Mouse (Mus musculus) embryonic facial prominence, embryonic 14.5 days (tissue): ENCODE measurements around the gene Spata32. TPM values are rescaled to one million over a fixed set of nuclear protein-coding genes. Genes with fewer than 3 reads are reported as not detected.

ENCODE experiments used
- ATAC-seq: fragments of 200-750 bp; cut with Nextera tagmentation; 2 replicates; pipeline ENCODE4 v1.8.0; 2017; ENCODE audit warnings: low read depth, moderate number of reproducible peaks, moderate TSS enrichment
- DNase-seq: peaks from one replicate; pipeline ENCODE4 v3.0.0-alpha.2; 2015; ENCODE audit warnings: low spot score
- H3K27ac ChIP-seq: fragments of 300-500 bp; sonication (generic); replicated peaks from 2 replicates; pipeline ENCODE4 v1.5.1; 2014; ENCODE audit warnings: low read depth, mild to moderate bottlenecking, low read length, moderate library complexity
- H3K27me3 ChIP-seq: fragments of 300-500 bp; sonication (generic); replicated peaks from 2 replicates; pipeline ENCODE4 v1.6.1; 2014; ENCODE audit warnings: low read length; ENCODE audit not compliant: control insufficient read depth, insufficient read depth
- H3K36me3 ChIP-seq: fragments of 300-500 bp; sonication (generic); 2 replicates; pipeline ENCODE4 v1.6.1; 2014; ENCODE audit warnings: low read length, mixed read lengths; ENCODE audit not compliant: control insufficient read depth, insufficient read depth
- H3K4me1 ChIP-seq: fragments of 300-500 bp; sonication (generic); 2 replicates; pipeline ENCODE4 v1.6.1; 2014; ENCODE audit warnings: antibody characterized with exemption, low read length; ENCODE audit not compliant: control insufficient read depth, insufficient read depth
- H3K4me2 ChIP-seq: fragments of 300-500 bp; sonication (generic); 2 replicates; pipeline ENCODE4 v1.6.1; 2014; ENCODE audit warnings: low read depth, mild to moderate bottlenecking, low read length, moderate library complexity, mixed read lengths
- H3K4me3 ChIP-seq: fragments of 300-500 bp; sonication (generic); 2 replicates; pipeline ENCODE4 v1.5.1; 2014; ENCODE audit warnings: low read depth, mild to moderate bottlenecking, low read length
- H3K9ac ChIP-seq: fragments of 300-500 bp; sonication (generic); 2 replicates; pipeline ENCODE4 v1.6.1; 2014; ENCODE audit warnings: low read depth, mild to moderate bottlenecking, low read length, moderate library complexity, mixed read lengths
- H3K9me3 ChIP-seq: fragments of 300-500 bp; sonication (generic); 2 replicates; pipeline ENCODE4 v1.6.1; 2016; ENCODE audit warnings: low read length; ENCODE audit not compliant: control insufficient read depth
- WGBS: fragments of 180-500 bp; shearing (Covaris S2); extraction: QIAGEN DNeasy Blood & Tissue Kit; methylation state at CpG from one replicate; pipeline ENCODE4 v1.1.7; 2014; 5-methylcytosine and 5-hydroxymethylcytosine counted together
- polyA plus RNA-seq: library from polyadenylated mRNA; unstranded; fragments of >200 nt; fragmentation: Nextera tagmentation; extraction: Ambion mirVana; gene quantifications from 2 replicates; pipeline ENCODE4 v1.2.1, GENCODE M21; 2014

Spata32 gene
- polyA plus RNA-seq, 1 experiment from 2014 or later = not detected

- DNase-seq = no peak
- no peaks in the 10 kb centered on the region for H3K36me3 ChIP-seq
- no peak within 1 kb of the TSS for H3K9ac ChIP-seq
- 83% methylated on average over 3 of the region's 3 CpGs for WGBS
- H3K4me3 ChIP-seq = no peak within 1 kb of the TSS
- H3K9me3 ChIP-seq = no peaks in the 10 kb centered on the region
- ATAC-seq = no peak
- no peak within 1 kb of the TSS for H3K4me2 ChIP-seq
- H3K27ac ChIP-seq = no peak within 1 kb of the TSS
- H3K27me3 ChIP-seq = no peaks in the 10 kb centered on the region
- no peaks in the 10 kb centered on the region for H3K4me1 ChIP-seq
Measured at GRCm38 (mm10) chr11:103208458-103208857, 9.8 kb downstream of the Spata32 start, which contains the start of gene 1700023F06Rik. Gene 1700023F06Rik (minus strand): TSS chr11:103208558.

DNA sequence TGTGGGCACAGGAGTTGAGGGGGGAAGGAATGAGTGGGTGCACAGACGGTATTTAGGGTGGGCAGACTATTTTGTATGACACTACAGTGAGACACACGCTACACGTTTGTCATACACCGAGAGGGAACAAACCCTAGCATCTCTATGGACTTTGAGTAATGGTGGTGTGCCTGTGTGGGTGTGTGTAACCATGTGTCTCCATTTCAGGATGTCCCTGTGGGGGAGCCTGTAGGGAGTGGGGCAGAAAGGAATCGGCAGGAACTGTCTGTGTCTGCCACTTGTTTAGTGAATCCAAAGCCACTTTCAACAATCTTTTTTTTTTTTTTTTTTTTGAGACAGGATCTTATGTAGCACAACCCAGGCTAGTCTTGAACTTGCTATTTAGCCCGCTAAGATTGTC, 12.0 kb downstream of the Spata32 start:
- Histone ChIP-seq H3K4me1 (peaks cover 5% of the 10 kb centered on the region), H3K27me3 (no peaks in the 10 kb centered on the region), H3K4me2 (no peak overlapping the region), H3K9ac (no peak overlapping the region), H3K9me3 (no peaks in the 10 kb centered on the region), H3K4me3 (no peak overlapping the region), H3K27ac (no peak overlapping the region), H3K36me3 (no peaks in the 10 kb centered on the region)
- no peak for ATAC-seq
- 90% methylated on average over 6 of the region's 6 CpGs for WGBS
- no peak for DNase-seq

- Histone ChIP-seq H3K9ac (no peak overlapping the region), H3K4me3 (no peak overlapping the region), H3K27me3 (peaks cover 28% of the 10 kb centered on the region), H3K27ac (no peak overlapping the region), H3K4me2 (no peak overlapping the region), H3K4me1 (peaks cover 14% of the 10 kb centered on the region), H3K9me3 (no peaks in the 10 kb centered on the region), H3K36me3 (no peaks in the 10 kb centered on the region)
- ATAC-seq (no peak), DNase-seq (no peak)
Measured at GRCm38 (mm10) chr11:103202376-103202775, 15.9 kb downstream of the Spata32 start.

DNA sequence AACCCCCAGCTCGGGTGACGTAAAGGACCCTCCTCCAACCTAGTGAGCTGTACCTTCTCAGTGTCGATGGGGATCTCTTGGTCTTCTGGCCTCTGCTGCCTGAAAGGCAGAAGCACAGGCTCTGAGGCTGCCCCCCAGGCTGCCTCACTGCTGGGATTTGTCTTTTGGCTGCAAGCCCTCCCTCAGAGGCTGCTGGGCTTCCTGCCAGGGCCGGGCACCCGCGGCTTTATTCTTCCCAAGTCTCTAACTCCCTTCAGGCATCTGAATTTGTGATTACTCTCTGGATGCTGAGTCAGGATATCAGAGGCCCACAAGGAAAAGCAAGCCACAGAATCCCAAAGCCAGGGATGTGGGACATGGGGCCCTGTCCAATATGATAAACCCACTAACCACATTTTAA, 16.6 kb downstream of the Spata32 start:
- Histone ChIP-seq H3K27me3 (peaks cover 35% of the 10 kb centered on the region), H3K9me3 (no peaks in the 10 kb centered on the region), H3K9ac (no peak overlapping the region), H3K4me1 (peaks cover 14% of the 10 kb centered on the region), H3K36me3 (no peaks in the 10 kb centered on the region), H3K4me3 (no peak overlapping the region), H3K27ac (no peak overlapping the region), H3K4me2 (no peak overlapping the region; the same call in 1 of the 2 replicates)
- ATAC-seq (peak; percentile 75), DNase-seq (peak; percentile 87)
- 16% methylated on average over 6 of the region's 6 CpGs for WGBS

- peak; percentile 64 for ATAC-seq
Measured at GRCm38 (mm10) chr11:103198911-103199803, 19.1 kb downstream of the Spata32 start.

GRCm38 (mm10) chr11:103198339-103198738, 19.9 kb downstream of the Spata32 start:
- no peak overlapping the region for H3K9ac ChIP-seq
- H3K9me3 ChIP-seq = no peaks in the 10 kb centered on the region
- H3K4me3 ChIP-seq = peak overlapping the region; percentile 48
- H3K27ac ChIP-seq = no peak overlapping the region
- peak overlapping the region; percentile 86 for H3K4me2 ChIP-seq
- 7% methylated on average over 16 of the region's 16 CpGs for WGBS
- H3K36me3 ChIP-seq = no peaks in the 10 kb centered on the region
- ATAC-seq (no peak), DNase-seq (no peak)
- peaks cover 66% of the 10 kb centered on the region for H3K27me3 ChIP-seq
- H3K4me1 ChIP-seq = peaks cover 14% of the 10 kb centered on the region

More at GRCm38 (mm10) chr11:103198911-103199803, 19.1 kb downstream of the Spata32 start:
- Histone ChIP-seq H3K4me1 (peaks cover 14% of the 10 kb centered on the region), H3K9ac (peak overlapping the region; percentile 55), H3K36me3 (no peaks in the 10 kb centered on the region), H3K9me3 (no peaks in the 10 kb centered on the region), H3K4me3 (peak overlapping the region; percentile 48), H3K27me3 (peaks cover 58% of the 10 kb centered on the region), H3K4me2 (peak overlapping the region; percentile 86), H3K27ac (no peak overlapping the region)
- 1% methylated on average over 41 of the region's 59 CpGs for WGBS
- peak; percentile 75 for DNase-seq

- 84% methylated on average over 4 of the region's 4 CpGs for WGBS
- Histone ChIP-seq H3K9me3 (no peaks in the 10 kb centered on the region), H3K4me2 (no peak overlapping the region), H3K4me3 (no peak overlapping the region), H3K9ac (no peak overlapping the region), H3K36me3 (no peaks in the 10 kb centered on the region), H3K27me3 (peaks cover 76% of the 10 kb centered on the region), H3K27ac (no peak overlapping the region), H3K4me1 (peaks cover 22% of the 10 kb centered on the region)
- ATAC-seq (no peak), DNase-seq (no peak)
Measured at GRCm38 (mm10) chr11:103197340-103197739, 20.9 kb downstream of the Spata32 start.

GRCm38 (mm10) chr11:103195656-103196055, 22.6 kb downstream of the Spata32 start:
- Histone ChIP-seq H3K4me1 (peaks cover 18% of the 10 kb centered on the region), H3K4me2 (no peak overlapping the region)
- 76% methylated on average over 5 of the region's 5 CpGs for WGBS

DNA sequence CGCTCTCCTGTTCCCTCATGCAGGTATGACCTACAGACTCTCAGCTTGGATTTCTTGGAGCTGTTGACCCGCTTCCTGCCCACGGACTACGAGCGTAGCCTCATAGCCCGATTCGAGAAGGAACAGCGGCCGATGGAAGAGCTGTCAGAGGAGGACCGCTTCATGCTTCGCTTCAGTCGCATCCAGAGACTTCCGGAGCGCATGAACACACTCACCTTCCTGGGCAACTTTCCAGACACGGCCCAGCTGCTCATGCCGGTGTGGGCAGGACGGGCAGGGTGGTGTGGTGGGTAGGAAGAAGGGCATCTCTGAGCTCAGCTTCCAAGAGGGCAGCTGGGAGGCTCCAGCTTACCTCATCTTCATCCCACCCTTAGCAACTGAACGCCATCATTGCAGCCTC, 23.0 kb downstream of the Spata32 start:
- Histone ChIP-seq H3K36me3 (no peaks in the 10 kb centered on the region), H3K9me3 (no peaks in the 10 kb centered on the region), H3K9ac (no peak overlapping the region), H3K4me1 (peaks cover 18% of the 10 kb centered on the region), H3K4me2 (no peak overlapping the region), H3K27ac (no peak overlapping the region), H3K27me3 (peaks cover 96% of the 10 kb centered on the region), H3K4me3 (no peak overlapping the region)
- WGBS = 82% methylated on average over 18 of the region's 18 CpGs
- no peak for DNase-seq
- no peak for ATAC-seq

More at GRCm38 (mm10) chr11:103195656-103196055, 22.6 kb downstream of the Spata32 start:
- peaks cover 93% of the 10 kb centered on the region for H3K27me3 ChIP-seq
- H3K4me3 ChIP-seq = no peak overlapping the region
- no peak for DNase-seq
- ATAC-seq = no peak
- H3K36me3 ChIP-seq = no peaks in the 10 kb centered on the region
- H3K27ac ChIP-seq = no peak overlapping the region
- no peak overlapping the region for H3K9ac ChIP-seq
- no peaks in the 10 kb centered on the region for H3K9me3 ChIP-seq
